Mouse (Mus musculus) E14TG2a.4 (cell line): ENCODE data around the gene Itga6.

ENCODE experiments used
- CTCF ChIP-seq: conservative IDR thresholded peaks from 2 replicates; pipeline ENCODE4 v1.5.1; 2014; ENCODE audit warnings: low read length
- NANOG ChIP-seq: IDR thresholded peaks from 2 replicates; pipeline ENCODE4 v1.6.1; 2014; ENCODE audit warnings: borderline replicate concordance, low read length, mixed read lengths
- POU5F1 ChIP-seq: IDR thresholded peaks from 2 replicates; pipeline ENCODE4 v1.6.1; 2014; ENCODE audit warnings: low read length, borderline replicate concordance

- no peak for TF ChIP-seq CTCF
- no peak for TF ChIP-seq POU5F1
- TF ChIP-seq NANOG = no peak
These were observed 128.3 kb downstream of the Itga6 start for GRCm38 (mm10) chr2:71873474-71874322.
